Mouse (Mus musculus) CD4-positive helper T cell, adult 2 months (primary cell): ENCODE measurements around the gene Btrc.
"Not testable (repeated sequence)": the region's sequence is repeated elsewhere in the genome, so short reads cannot be mapped to it uniquely, and the experiment has no call there.

Source experiments
- DNase-seq: peaks from one replicate; pipeline ENCODE4 v3.0.0-alpha.2; 2012; ENCODE audit warnings: low read depth, missing footprints, low spot score

Btrc gene

DNA sequence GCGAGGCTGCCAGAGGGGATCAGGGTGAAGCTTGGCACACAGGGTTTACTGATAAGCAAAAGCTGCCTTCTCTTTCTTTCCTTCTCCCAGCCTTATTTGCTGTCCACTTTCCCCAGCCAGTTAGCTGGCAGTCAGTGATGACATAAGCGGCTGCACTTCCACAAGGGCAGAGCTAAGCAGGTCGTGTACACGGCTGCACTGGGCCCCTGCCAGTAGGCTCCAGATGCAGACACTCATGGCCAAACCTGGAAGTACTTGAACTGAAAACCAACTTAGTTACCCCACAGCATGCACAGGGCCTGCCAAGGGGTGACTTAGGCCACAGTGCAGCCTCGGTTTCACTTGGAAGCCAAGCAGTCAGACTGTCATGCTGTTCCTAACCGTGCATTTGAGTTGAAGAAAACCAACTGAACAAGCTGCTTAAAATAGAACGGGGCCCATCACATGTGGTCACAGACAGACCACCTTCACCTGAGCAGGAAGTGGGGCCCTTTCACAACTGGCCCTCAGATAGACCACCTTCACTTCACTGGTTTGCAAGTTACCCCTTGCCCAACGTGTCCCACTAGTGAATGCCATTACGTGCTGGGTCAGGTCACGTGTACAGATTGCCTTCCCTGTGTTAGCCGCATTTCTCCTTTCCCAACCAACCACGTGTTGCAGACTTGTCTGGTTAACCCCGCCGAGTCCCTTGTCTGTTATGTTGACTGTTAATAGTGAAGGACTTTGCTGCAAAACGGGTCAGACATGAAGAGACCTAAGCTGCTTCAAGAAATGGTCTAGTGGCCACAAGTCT is 166.9 kb downstream of the Btrc start:
- DNase-seq, result no peak

DNA sequence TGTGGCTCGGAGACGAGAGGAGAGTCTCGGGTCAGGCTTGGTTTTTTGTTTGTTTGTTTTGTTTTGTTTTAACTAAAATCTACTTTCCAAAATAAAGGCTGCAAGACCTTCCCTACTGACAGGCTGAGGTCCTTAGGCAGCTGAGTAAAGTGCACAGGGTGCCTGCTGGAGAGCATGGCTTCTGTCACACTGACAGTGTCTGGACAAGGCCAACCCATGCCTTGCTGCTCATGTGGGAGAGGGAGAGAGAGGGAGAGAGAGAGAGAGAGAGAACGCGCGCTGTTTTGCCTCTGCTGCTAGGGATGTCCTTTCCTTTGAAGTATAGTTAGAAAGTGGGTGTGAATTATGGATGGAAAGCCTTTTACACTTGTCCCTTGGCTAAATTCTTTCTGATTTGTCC is 168.0 kb downstream of the Btrc start:
- DNase-seq, result no peak

DNA sequence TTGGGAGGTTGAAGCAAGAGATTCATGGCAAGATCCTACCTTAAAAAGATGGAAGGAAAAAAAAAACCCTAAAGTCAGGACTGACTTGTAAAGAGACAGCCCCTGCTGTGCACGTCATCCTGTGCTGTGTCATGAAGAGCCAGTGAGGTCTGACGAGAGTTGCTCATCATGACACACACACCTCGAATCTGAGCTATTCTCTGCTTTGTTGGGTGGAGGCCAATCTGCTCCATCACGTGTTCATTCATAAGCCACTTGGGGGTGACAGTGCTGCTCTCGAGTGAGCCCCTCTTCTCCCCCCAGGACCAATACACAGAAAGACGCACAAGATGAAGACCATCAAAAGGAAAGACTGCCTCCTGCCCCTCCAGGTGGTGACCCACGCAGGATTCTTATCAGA is 170.1 kb downstream of the Btrc start:
- DNase-seq, result no peak

DNA sequence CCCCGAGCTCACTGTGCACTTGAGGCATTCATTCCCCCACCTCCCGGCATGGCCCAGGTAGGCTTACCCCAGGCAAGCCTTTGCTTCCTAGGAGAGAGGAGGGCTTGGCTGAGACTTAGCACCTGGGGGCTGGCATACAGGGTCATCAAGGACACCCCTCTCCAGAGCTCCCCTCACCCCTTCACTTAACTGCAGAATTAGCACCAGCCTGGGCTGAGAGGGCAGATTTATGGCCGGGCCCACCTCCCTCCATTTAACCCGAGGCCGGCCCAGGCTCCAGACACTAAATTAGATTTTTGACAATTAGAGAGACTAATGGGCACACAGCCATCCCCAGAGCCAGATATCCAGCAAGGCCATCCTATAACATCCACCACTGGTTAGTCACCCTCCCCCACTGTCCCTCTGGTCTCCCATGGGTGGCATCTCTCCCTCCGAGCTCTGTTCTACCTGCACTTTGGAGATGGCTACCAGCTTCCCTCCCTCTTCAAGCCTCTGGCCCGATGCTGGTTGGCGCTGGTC is 171.7 kb downstream of the Btrc start:
- no peak for DNase-seq

DNA sequence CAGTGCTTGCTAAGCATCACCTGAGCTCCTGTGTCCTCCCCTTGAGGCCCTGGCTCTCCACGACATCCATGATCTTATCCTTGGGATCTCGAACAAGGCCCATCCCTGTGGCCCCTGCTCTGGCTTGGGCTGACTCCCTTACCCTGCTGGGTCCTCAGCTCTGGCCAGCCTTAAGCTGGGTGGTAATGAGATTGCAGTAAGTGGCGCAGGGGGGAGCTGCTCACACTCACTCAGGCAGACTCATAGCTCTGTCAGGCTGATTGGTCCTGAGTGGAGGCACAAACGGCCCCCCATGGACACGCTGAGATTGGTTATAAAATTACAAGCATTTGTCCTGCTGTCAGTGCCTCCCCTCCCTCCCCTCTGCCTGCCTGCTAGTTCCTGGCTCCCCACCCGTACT is 172.4 kb downstream of the Btrc start:
- DNase-seq, result no peak

DNA sequence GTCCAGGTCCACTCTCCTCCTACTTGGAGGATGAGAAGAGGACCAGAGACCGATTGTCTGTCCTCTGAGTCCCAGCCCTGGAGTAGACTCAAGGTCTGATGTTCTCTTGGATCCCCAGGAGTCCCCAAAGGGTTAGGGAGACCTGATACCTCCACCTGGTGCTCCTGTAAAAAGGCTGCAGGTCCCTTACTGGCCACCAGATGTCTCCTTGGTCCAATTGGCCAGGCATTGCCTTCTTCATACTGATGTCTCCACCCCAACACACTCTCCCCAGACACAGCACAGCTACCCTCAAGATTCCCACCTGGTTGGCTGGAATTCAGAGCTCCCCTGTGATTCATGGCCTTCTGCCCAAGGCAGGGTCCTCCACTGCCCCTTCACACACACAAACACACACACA is 174.0 kb downstream of the Btrc start:
- DNase-seq, result peak; percentile 64

DNA sequence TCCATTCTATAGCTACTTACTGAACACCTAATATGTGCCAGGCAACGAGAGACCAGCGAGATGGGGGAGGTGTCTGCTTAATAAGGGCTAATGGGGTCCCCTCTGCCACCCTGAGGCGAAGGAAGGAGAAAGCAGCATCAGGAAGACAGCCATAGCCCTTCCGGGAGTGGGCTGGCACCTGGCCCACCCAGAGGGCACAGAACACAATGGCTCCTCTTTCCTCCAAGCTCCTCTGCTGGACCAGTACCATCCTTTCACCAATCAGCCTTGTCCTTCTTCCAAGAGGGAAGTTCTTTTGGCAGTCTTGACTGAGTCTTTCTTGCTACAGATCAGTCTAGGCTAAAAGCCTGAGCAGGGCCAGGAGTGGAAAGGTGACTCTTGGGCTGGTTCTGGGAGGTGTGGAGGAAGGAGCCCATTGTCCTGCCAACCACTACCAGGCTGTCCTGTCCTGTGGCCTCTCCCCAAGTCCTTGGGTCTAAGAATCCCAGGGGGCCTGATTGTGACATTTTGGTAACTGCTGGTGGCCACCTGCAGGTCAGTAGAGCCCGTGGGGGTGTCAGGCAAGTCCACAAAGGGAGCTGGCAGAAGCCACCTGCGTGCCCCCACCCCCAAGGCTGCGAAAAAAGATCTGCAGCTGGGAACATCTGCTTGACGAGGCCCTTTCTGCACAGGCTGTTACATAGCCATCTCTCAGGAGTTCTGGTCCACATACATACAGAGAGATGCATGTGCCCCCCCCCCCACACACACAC is 177.3 kb downstream of the Btrc start:
- DNase-seq, result no peak

DNA sequence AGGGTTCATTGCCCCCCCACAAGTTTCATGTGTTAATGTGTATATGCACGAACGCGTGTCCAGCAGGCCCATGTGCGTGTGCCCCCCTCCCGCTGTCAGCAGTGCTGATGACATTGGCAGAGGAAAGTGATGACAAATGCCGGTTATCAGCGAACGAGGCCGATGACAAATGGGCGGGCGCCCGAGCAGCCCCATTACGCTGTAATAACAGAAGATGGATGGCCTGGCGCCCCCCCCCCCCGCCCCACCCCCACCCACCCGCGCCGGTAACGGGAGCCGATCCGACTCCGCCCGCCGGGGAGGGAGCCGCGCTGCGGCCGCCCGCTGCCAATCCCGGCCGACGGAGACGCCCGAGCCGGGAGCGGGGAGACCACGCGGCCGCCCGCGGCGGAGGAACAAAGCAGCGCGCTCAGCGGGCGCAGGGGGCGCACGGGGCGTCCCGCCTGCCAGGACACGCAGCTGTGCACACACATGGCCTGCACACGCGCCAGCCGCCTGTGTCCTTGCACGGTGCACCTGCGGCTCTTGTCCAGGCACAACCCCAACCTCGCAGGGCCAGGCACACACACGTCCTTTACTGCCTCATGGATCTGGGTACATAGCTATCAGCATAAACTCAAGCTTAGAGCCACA is 178.0 kb downstream of the Btrc start:
- peak; percentile 32 for DNase-seq

DNA sequence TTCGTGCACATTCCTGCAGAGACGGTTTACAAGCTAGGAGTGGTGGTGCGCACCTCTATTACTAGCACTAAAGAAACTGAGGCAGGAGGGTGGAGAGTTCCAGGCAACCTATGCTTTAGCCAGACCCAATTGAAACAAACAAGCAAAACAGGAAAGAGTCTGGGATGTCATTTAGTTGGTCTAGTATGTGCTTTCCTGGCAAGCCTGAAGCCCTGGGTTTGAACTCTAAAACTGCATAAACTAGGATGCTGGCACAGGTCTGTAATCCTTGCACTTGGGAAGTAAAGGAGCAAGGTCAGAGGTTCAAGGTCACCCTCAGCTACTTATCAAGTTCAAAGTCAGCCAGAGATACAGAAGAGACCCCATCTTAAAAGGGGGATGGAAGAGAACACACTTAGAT is 178.5 kb downstream of the Btrc start:
- no peak for DNase-seq

DNA sequence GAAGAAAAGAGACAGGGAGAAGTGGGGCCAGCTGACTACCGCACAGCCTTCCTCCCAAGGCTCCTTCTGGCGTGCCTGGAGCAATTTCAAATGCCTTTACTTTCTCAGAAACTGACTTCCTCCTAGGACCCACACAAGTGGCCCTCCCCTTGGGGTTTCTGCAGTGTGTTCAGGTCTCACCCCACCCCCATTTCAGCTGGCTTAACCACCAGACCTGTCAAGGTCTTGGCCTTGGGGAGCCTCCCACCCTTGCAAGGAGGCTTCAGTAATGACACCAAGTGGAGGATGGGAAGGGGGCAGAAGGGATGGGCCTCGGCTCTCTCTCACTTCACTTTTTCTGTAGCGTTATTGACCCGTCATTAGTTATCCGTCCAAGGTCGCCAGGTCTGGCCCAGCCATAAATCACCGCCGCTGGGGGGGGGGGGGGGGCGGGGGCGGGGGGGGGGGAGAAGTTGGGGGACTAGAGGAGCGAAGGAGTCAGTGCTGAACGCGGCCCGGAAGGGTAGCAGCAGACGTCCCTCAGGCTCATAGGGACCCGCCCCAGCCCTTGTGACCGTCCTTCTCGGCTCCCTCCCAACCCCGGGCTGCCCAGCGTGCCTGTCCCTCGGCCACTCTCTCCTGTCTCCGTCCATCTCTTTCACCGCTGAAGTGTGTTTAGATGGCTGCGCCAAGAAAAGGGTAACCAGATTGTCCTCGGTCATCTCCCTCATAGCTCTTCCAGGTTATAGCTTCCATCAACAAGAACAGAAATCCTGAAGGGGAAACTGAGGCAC is 180.8 kb downstream of the Btrc start:
- DNase-seq, result peak; percentile 15

DNA sequence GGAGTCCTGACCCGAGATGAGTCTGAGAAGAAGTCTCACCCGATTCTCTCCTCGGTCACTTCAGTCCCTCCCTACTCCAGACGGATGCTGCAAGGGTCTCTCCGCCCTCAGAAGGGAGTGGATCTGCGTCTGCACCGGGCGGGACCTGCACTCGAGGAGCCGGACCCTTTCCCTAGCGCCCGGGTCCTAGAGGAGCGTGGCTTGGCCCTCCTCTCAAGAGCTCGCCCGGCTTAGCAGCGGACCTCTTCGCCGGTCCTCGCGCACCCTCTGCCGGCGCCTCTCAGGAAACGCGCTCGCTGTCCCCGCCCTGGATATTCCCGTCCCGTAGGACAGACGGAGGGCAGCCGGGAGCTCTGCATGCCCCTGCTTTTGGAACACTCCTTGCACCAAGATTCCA is 181.4 kb downstream of the Btrc start:
- peak; percentile 71 for DNase-seq

DNA sequence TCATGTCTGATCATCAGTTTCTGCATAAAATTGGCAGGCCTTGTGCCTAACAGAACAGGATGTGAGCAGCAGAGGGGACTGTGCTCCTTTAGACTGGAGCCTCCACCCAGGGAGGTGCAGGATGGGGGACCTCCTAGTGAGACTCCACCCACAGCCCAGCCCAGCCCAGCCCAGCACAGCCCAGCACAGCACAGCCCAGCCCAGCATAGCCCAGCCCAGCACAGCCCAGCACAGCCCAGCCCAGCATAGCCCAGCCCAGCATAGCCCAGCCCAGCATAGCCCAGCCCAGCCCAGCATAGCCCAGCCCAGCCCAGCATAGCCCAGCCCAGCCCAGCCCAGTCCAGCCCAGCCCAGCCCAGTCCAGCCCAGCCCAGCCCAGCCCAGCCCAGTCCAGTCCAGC is 184.7 kb downstream of the Btrc start:
- not testable (repeated sequence) for DNase-seq

DNA sequence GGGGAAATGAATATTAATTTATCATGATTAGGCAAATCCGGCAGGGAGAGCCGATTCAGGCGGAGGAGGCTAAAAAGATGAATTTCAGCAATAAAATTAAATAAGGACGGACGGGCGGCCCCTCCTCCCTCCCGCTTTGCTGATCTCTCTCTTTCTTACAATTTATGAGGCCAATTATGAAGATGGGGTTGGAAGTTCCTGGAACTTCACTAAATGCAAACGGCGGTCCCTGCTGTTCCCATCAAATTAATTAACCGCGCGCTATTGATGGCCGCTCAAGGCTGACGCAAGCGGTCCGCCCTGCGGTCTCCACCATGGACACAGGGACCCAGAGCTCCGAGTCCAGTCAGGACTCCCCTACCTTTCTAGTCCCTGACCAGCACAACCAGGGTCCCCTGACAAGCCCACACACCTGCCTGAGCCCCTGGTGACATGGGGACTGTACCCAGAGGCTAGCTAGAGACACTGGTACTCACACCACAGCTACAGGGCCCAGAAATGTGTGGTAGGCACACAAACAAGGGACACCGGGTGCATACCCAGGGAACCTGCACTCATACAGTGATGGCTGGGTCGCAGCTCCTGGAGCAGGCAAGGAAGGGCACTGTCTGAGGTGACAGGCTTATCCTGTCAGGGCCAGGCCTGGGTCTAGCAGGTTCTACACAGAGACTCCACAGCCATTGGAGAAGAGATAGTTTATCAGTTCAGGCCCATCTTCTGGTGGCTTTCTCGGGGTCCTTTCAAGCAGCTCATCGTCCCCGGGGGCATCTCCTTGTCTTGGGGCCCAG is 185.8 kb downstream of the Btrc start:
- DNase-seq, result no peak

DNA sequence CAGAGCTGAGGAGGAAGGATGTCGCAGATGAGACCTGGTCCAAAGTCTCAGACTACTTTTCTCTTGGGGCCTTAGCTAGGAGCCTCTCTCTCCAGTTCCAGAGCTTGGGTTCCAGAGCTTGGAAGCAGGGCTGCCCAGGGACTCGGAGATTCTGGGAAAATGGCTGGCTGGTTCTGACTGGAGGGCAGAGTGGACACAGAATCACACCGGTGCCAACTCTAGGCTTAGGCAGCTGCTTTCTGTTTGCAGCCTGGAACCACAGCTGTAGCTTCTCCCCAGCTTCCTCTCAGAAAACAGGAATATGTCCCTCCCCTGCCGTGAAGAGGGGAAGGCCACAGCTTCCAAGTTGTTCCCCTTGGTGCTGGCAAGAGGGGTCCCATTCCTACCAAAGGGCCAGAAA is 186.4 kb downstream of the Btrc start:
- no peak for DNase-seq

DNA sequence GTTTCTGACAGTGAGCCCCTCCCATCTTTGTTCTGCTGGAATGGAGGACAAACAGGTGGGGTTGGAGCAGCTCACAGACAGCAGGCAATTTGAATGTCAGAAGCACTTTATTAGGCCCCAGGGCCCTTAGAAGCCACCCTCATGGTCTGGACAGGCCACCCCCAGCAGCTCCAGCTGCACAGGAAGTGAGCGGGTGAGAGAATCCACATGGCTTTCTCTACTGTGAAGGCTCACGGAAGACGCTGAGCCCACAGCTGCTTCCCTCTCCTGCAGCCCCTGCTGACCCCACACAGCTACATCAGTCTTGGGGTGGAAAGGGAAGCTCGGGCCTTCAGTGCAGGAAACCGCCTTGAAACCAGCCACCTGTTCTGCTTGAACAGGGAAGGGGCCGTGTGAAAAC is 188.7 kb downstream of the Btrc start:
- no peak for DNase-seq

DNA sequence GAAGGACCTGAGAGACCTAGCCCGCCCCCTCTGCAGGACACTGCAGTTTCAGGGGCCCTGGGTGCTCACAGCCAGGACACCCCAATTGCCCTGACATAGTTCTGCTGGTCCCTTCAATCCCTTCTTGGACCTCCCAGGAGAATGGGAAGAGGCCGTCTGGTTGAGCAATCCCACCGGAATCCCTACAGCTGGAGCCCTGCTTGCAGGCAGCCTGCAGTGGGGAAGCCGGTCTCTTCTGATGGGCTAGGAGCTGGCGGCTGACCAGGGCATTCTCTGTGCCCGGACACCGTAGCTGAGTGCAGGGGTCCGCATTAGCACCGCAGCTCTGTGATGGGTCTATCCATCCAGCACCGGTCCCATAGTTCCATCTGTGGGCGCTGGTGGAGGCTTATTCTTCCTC is 190.6 kb downstream of the Btrc start:
- DNase-seq, result no peak

DNA sequence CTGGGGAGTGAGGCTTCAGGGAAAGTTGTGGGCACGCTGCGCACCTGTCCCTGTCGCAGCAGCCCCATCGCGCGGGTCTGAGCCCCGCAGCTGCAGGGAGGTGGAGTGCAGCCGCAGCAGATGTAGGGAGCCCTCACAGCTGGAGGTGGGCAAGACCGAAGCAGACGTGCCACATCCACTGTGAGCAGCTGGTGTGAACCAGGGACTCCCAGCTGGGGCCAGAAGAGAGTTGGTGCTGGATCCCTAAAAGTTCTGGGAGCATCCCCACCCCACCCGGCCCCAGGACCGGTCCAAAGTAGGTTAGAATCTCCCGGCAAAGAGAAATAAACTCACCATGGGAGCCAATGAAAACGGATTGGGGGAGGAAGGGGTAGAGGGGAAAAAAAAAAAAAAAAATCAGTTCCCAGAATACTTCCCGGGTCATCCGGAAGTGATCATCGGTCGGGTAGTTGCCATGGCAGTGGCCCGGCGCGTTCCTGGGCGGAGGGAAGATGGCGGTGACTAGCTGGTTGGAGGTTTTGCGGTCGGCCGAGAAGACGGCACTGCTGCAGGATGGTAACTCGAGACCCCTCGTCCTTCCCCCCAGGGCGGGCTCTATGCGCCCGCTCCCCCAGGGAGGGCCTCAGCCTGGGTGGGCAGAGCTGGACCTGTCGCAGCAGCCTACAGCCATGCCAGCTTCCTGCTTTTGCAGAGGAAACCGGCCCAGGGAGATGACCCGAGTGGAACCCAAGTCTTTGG is 196.8 kb downstream of the Btrc start, which contains the start of the genes Poll and Gm17018:
Gene Poll (minus strand): TSS at position 379 of the 738 bp plus-strand sequence.
Gene Gm17018 (plus strand): TSS at position 463 of the 738 bp plus-strand sequence.
- peak; percentile 87 for DNase-seq

DNA sequence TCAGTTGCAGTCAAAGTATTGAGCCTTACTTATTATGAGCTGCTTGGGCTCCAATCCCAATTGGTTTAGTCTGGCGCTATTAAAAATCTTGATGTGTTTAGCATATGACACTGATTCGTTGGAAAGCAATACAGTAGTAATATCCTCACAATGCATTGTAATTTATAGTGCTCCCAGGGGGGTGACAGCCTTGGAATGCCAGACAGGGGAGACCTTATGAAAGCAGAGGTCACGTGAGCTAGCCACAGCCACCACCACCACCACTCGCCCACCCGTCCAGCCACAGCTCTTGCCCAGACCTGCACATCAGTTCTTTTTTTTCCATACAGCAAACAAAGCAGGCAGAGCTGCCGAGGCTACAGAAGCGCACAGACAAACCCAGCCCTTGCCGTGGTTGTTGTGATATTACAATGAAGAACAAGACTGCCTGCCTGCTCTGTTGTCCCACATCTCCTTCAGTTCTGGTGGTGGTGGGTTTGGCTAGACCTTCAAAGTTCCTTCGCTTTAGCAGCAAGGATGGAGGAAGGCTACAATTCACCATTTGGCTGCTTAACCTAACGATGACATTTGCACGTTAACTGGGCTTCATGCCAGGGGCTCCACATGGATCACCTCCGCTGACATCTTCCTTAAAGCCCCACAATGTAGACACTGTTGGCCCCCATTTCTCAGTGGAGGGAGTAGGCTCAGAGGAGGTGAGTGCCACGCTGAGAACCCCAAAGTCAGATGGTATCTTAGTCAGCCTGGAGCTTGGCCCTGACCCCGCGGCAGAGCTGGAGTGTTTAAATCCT is 202.6 kb downstream of the Btrc start:
- DNase-seq, result no peak

DNA sequence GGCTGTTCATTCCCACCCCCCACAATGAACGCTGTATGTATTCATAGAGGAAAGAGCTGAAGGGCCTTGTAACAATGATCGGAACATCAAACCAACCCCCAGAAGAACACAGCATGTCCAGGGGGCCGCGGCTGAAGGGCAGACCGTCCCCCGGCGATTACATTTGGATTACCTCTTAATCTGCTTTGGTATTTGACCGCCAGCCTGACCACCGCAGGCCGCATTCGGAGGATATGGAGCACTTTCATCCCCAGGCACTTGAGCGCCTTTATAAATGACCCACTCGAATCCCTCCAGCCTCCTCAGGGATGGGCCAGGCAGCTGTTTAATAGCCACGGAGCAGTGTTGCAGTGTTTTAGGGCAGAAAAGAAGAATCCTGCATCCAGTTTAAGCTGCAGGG is 203.8 kb downstream of the Btrc start:
- DNase-seq, result no peak
